Mouse (Mus musculus): ENCODE results near the gene Tmem160. TPM values are rescaled to one million over a fixed set of nuclear protein-coding genes. Genes with fewer than 3 reads are reported as not detected.

Gene Tmem160
- polyA plus RNA-seq, 1 experiment from 2014 or later, result 57.7 TPM

DNA sequence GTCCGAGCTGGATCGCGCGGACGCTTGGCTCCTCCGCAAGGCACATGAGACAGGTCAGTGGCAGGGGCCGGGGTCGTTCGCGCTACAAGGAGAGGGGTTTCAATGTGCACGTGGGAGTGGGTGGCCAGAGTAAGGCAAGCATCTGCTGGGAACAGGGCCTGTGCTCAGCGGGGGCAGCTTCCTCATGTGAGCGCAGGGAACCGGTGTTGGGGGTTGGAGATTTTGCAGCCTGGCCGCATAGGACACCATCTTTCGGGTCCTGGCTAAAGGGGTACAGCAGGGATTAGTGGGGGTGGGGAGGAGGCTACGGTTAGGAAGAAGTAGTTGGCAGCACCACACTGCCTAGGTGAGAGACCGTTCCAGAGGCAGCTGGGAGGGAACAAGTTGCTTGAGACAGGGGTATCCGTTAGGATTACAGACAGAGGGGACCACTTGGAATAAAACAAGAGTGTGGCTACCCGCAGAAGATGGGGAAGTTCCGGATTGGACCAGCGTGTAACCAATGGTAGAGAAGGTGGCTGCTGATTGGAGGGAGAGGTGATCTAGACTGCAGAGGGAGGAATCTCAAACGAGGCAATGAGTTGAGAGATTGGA is 636 bp downstream of the Tmem160 start:
- peak overlapping the region; percentile 24; the same call in 1 of the 2 replicates for H3K27ac ChIP-seq

DNA sequence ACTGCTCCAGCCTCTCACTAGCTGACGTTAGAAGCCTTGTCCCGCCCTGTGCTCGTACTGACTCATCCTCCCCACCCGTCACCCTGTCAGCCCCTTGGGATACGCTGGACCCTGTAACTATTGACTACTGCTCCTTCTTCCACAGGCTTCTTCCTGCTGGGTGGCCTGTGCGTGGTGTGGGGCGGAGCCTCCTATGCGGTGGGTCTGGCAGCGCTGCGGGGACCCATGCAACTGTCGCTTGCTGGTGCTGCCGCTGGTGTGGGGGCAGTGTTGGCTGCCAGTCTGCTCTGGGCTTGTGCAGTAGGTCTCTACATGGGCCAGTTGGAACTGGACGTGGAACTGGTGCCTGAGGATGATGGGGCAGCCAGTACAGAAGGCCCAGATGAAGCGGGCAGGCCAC is 2.4 kb downstream of the Tmem160 start:
- no peak for ATAC-seq (ENCODE audit: insufficient number of reproducible peaks, insufficient read depth, low FRiP score, low TSS enrichment)
- Histone ChIP-seq H3K4me1 (peaks cover 7% of the 10 kb centered on the region), H3K36me3 (peaks cover 9% of the 10 kb centered on the region; the same call in 1 of the 2 replicates), H3K27ac (no peak overlapping the region), H3K27me3 (no peaks in the 10 kb centered on the region), H3K9me3 (no peaks in the 10 kb centered on the region), H3K4me3 (no peak overlapping the region), H3K4me2 (replicated peaks) (no peak overlapping the region), H3K9ac (no peak overlapping the region)
- 96% methylated on average over 14 of the region's 14 CpGs for WGBS

More for the DNA sequence above, 636 bp downstream of the Tmem160 start:
- Histone ChIP-seq H3K4me2 (replicated peaks) (peak overlapping the region; percentile 63), H3K27me3 (no peaks in the 10 kb centered on the region), H3K4me3 (peak overlapping the region; percentile 71), H3K9me3 (no peaks in the 10 kb centered on the region), H3K36me3 (peaks cover 9% of the 10 kb centered on the region; the same call in 1 of the 2 replicates), H3K4me1 (peaks cover 7% of the 10 kb centered on the region), H3K9ac (peak overlapping the region; percentile 62; the same call in 1 of the 2 replicates)
- ATAC-seq (ENCODE audit: insufficient number of reproducible peaks, insufficient read depth, low FRiP score, low TSS enrichment), result peak; percentile 45
- WGBS, result under 1% methylated on average over 23 of the region's 23 CpGs

DNA sequence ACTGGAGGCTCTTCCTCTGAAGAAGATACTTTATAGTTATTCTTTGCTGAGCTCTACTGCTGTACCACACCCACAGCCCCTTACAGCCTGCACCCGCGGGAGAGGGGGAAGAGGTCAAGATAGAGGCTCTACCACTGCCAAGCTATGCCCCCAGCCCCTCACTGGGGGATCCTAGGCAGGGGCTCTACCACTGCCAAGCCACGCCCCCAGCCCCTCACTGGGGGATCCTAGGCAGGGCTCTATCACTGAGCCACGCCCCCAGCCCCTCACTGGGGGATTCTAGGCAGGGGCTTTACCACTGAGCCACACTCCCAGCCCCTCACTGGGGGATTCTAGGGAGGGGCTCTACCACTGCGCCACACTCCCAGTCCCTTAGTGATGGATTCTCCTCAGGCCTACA is 3.7 kb downstream of the Tmem160 start:
- Histone ChIP-seq H3K9me3 (no peaks in the 10 kb centered on the region), H3K4me1 (peaks cover 7% of the 10 kb centered on the region), H3K4me2 (replicated peaks) (no peak overlapping the region), H3K36me3 (peaks cover 9% of the 10 kb centered on the region; the same call in 1 of the 2 replicates), H3K27me3 (peaks cover 6% of the 10 kb centered on the region; the same call in 1 of the 2 replicates), H3K4me3 (no peak overlapping the region), H3K9ac (no peak overlapping the region), H3K27ac (no peak overlapping the region)
- 85% methylated on average over 3 of the region's 5 CpGs for WGBS
- ATAC-seq (ENCODE audit: insufficient number of reproducible peaks, insufficient read depth, low FRiP score, low TSS enrichment), result no peak

DNA sequence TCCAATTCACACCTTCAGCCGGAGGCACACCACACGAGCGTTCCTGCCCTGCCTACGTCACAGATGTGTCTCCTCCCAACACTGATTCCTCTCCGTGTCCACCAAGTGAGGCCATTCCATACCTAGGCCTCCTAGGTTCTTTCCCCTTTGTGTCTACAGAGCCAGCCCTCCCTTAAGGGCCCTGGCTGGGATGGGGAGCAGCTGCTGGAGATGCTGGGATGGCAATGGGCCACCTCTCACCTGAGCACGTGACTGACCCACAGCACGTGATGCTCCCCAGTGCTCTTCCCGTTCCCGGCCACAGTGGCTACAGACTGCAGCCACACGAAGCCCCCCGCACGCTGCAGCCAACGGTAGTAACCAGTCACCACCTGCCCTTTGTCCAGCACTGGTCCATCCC is 8.0 kb downstream of the Tmem160 start:
- Histone ChIP-seq H3K9ac (no peak overlapping the region), H3K4me3 (no peak overlapping the region), H3K4me2 (replicated peaks) (no peak overlapping the region), H3K36me3 (peaks cover 6% of the 10 kb centered on the region; the same call in 1 of the 2 replicates), H3K4me1 (no peaks in the 10 kb centered on the region), H3K27ac (no peak overlapping the region), H3K9me3 (no peaks in the 10 kb centered on the region), H3K27me3 (peaks cover 12% of the 10 kb centered on the region)
- no peak for ATAC-seq (ENCODE audit: insufficient number of reproducible peaks, insufficient read depth, low FRiP score, low TSS enrichment)
- WGBS, result 65% methylated on average over 13 of the region's 13 CpGs

DNA sequence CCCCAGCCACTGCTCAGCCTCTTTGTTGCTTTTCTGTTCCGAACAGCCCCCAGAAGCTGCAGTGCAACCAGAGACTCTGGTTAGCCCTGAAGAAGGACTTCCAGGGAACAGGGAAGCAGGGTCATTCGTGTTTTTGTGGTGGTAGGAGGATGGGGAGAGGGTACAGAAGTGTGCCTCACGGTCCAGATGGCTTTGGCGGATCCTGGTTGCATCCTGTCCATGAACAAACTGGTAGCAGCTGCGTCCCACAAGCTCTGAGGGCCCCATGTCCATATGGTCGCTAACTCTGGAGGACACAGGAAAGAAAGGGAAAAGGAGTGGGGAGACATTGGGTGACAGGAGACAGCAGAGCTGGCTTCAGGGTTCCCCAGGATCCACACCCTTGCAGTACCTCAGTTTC is 8.6 kb downstream of the Tmem160 start:
- no peaks in the 10 kb centered on the region for H3K4me1 ChIP-seq
- peaks cover 12% of the 10 kb centered on the region for H3K27me3 ChIP-seq
- 0 out of 2 replicates have a peak, but pooled peaks cover under 1% of the 10 kb centered on the region for H3K36me3 ChIP-seq
- no peak for ATAC-seq (ENCODE audit: insufficient number of reproducible peaks, insufficient read depth, low FRiP score, low TSS enrichment)
- H3K4me2 ChIP-seq (replicated peaks), result no peak overlapping the region
- WGBS, result 61% methylated on average over 6 of the region's 6 CpGs
- H3K27ac ChIP-seq, result no peak overlapping the region
- H3K9me3 ChIP-seq, result no peaks in the 10 kb centered on the region
- H3K4me3 ChIP-seq, result no peak overlapping the region
- no peak overlapping the region for H3K9ac ChIP-seq

DNA sequence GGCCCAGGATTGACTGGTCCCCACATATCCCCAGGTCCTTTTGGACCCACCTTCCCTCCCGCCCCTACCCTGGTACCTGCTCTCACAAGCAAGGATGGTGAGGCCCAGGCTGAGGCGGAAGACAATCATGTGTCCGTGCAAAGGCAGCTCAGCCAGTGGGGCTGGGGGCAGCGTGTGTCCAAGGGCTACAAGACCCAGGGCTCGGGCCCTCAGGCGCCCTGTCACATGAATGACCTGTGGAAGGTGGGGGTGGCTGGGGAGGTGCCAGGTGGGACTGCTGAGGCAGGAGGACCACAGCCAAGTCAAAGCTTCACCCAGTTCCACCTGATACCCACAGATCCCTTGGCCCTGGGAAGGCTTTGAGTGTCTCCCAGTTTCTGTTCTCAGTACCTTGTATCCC is 9.1 kb downstream of the Tmem160 start:
- no peaks in the 10 kb centered on the region for H3K36me3 ChIP-seq
- WGBS, result 70% methylated on average over 6 of the region's 6 CpGs
- peaks cover 12% of the 10 kb centered on the region for H3K27me3 ChIP-seq
- no peak overlapping the region for H3K27ac ChIP-seq
- ATAC-seq (ENCODE audit: insufficient number of reproducible peaks, insufficient read depth, low FRiP score, low TSS enrichment), result no peak
- no peaks in the 10 kb centered on the region for H3K4me1 ChIP-seq
- H3K9me3 ChIP-seq, result no peaks in the 10 kb centered on the region
- no peak overlapping the region for H3K4me3 ChIP-seq
- no peak overlapping the region for H3K4me2 ChIP-seq (replicated peaks)
- no peak overlapping the region for H3K9ac ChIP-seq

DNA sequence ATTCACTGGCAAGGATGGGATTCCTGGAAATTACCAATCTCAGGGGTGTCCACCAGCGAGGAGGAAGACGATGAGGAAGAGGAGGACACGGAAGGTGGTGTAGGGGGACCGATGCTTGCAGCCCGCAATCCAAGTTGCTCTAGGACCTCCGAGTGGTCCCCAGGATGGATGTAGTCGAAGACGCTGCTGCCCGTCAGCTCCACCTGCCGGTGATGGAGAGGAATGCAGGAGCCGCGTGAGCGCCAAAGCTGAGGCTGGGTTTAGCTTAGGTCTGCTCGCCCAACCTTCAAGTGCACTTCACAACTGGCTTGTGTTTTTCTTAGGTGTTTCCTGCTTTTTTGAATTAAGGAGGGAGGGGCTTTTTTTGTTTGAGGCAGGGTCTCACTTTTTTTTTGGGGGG is 10.6 kb downstream of the Tmem160 start:
- H3K9me3 ChIP-seq, result no peaks in the 10 kb centered on the region
- no peak overlapping the region for H3K4me2 ChIP-seq (replicated peaks)
- peaks cover 12% of the 10 kb centered on the region for H3K27me3 ChIP-seq
- no peak overlapping the region for H3K9ac ChIP-seq
- ATAC-seq (ENCODE audit: insufficient number of reproducible peaks, insufficient read depth, low FRiP score, low TSS enrichment), result no peak
- WGBS, result 2% methylated on average over 14 of the region's 14 CpGs
- H3K4me1 ChIP-seq, result no peaks in the 10 kb centered on the region; the same call in 1 of the 2 replicates
- H3K4me3 ChIP-seq, result no peak overlapping the region
- no peak overlapping the region for H3K27ac ChIP-seq
- no peaks in the 10 kb centered on the region for H3K36me3 ChIP-seq

DNA sequence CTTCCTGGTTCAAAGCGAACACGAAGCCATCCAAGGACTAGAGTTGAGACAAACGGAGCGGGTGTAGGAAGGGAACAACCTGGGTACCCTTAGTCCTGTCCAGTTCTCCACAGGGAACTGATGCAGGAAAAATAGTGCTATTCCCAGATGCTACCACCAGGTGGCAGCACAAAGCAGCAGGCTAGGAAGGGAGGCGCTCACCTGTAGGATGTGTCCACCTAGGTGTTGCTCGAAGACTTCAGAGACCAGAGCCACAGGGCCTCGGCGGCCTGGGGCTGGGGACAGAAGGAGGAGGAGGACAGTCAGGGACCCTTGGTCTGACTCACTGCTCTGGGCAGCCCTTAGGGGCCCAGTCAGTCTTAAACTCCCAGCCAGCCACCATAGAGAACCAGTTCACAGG is 12.6 kb downstream of the Tmem160 start:
- Histone ChIP-seq H3K27me3 (peaks cover 12% of the 10 kb centered on the region), H3K27ac (no peak overlapping the region), H3K9me3 (no peaks in the 10 kb centered on the region), H3K36me3 (no peaks in the 10 kb centered on the region), H3K9ac (no peak overlapping the region), H3K4me3 (no peak overlapping the region), H3K4me2 (replicated peaks) (no peak overlapping the region), H3K4me1 (no peaks in the 10 kb centered on the region; the same call in 1 of the 2 replicates)
- 0 out of 2 replicates have a peak, but pooled peaks have one; percentile 14 for ATAC-seq (ENCODE audit: insufficient number of reproducible peaks, insufficient read depth, low FRiP score, low TSS enrichment)
- 10% methylated on average over 8 of the region's 8 CpGs for WGBS

DNA sequence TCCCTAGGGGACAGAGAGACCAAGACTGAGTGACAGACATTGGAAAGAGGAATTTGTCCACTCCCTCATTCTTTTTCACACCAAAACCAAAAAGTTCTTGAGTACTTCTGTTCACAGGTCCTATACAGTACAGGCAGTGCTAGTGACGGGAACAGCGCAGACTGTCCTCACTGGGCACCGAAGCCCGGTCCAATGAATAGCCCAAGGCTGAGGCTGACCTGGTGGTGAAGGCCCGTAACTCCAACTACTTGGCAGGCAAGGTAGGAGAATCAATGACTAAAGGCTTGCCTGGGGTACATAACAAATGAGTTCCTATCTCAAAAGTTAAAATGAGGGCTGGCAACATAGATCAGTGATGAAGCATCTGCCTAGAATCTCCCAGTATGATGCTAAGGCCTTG is 13.0 kb downstream of the Tmem160 start:
- H3K9me3 ChIP-seq, result no peaks in the 10 kb centered on the region
- peaks cover 13% of the 10 kb centered on the region for H3K27me3 ChIP-seq
- no peak overlapping the region for H3K4me3 ChIP-seq
- H3K4me2 ChIP-seq (replicated peaks), result no peak overlapping the region
- no peak overlapping the region for H3K9ac ChIP-seq
- ATAC-seq (ENCODE audit: insufficient number of reproducible peaks, insufficient read depth, low FRiP score, low TSS enrichment), result no peak
- H3K4me1 ChIP-seq, result no peaks in the 10 kb centered on the region; the same call in 1 of the 2 replicates
- H3K36me3 ChIP-seq, result no peaks in the 10 kb centered on the region
- no peak overlapping the region for H3K27ac ChIP-seq
- 93% methylated on average over 5 of the region's 5 CpGs for WGBS

DNA sequence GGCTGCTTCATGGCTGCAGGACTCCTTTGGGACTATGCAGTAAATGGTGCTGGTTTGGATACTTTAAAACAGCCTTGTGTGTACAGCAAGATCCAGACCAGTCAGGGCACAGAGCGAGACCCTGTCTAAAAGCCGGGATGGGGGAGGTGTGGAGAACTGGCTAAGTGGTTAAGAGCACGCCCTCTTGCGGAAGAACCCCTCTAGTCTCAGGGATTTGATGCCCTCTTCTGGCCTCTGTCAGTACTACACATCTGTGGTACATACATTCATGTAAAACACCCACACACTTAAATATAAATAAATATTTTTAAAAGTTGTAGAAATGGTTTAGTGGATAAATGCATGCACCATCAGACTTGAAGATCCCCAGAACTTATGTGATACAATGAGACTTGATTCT is 14.0 kb downstream of the Tmem160 start:
- no peaks in the 10 kb centered on the region; the same call in 1 of the 2 replicates for H3K4me1 ChIP-seq
- 67% methylated on average over 4 of the region's 4 CpGs for WGBS
- H3K27me3 ChIP-seq, result peaks cover 15% of the 10 kb centered on the region
- no peak for ATAC-seq (ENCODE audit: insufficient number of reproducible peaks, insufficient read depth, low FRiP score, low TSS enrichment)
- no peak overlapping the region for H3K27ac ChIP-seq
- H3K9me3 ChIP-seq, result no peaks in the 10 kb centered on the region
- H3K36me3 ChIP-seq, result no peaks in the 10 kb centered on the region
- H3K4me2 ChIP-seq (replicated peaks), result no peak overlapping the region
- no peak overlapping the region for H3K4me3 ChIP-seq
- H3K9ac ChIP-seq, result no peak overlapping the region

DNA sequence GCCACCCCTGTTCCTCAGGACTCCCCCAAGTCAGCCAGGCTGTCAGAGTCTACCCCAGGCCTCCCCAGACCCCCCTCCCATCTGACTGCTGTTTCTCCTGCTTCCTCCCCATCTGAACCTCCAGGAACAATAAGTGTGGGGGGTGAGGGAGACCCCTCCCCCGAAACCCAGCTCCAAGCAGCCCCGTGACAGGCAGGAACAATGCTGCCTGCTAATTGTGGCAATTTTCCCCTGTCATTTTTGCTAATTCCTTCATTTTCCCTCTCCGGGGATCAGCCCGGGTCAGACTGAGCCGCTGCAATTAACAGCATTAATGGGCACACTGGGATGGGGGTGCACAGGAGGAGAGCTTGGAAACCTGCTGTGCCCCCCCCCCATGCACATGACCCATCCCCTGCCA is 15.5 kb downstream of the Tmem160 start:
- no peaks in the 10 kb centered on the region; the same call in 1 of the 2 replicates for H3K4me1 ChIP-seq
- H3K9me3 ChIP-seq, result no peaks in the 10 kb centered on the region
- no peak for ATAC-seq (ENCODE audit: insufficient number of reproducible peaks, insufficient read depth, low FRiP score, low TSS enrichment)
- no peaks in the 10 kb centered on the region for H3K36me3 ChIP-seq
- no peak overlapping the region for H3K9ac ChIP-seq
- H3K4me2 ChIP-seq (replicated peaks), result no peak overlapping the region
- peaks cover 25% of the 10 kb centered on the region for H3K27me3 ChIP-seq
- H3K4me3 ChIP-seq, result no peak overlapping the region
- no peak overlapping the region for H3K27ac ChIP-seq
- 12% methylated on average over 5 of the region's 5 CpGs for WGBS

DNA sequence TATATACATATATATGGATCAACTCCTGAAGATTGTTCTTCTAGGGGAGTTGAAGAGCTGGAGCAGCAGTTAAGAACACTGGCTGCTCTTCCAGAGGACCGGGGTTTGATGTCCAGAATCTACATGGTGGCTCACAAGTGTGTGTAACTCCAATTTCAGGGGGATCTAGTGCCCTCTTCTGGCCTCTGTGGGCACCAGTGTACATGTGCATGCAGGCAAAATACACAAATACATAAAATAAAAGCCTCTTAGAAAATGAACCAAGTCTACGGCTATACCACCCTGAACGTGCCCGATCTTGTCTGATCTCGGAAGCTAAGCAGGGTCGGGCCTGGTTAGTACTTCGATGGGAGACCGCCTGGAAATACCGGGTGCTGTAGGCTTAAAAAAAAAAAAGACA is 19.0 kb downstream of the Tmem160 start:
- Histone ChIP-seq H3K27me3 (peaks cover 59% of the 10 kb centered on the region), H3K4me1 (peaks cover 10% of the 10 kb centered on the region), H3K9me3 (no peaks in the 10 kb centered on the region), H3K4me2 (replicated peaks) (no peak overlapping the region), H3K36me3 (no peaks in the 10 kb centered on the region), H3K27ac (no peak overlapping the region), H3K9ac (no peak overlapping the region), H3K4me3 (no peak overlapping the region)
- WGBS, result 32% methylated on average over 9 of the region's 9 CpGs
- no peak for ATAC-seq (ENCODE audit: insufficient number of reproducible peaks, insufficient read depth, low FRiP score, low TSS enrichment)

Data from embryonic facial prominence, embryonic 12.5 days (tissue).